Mouse (Mus musculus) midbrain, embryonic 14.5 days (tissue): ENCODE results near the gene Rccd1. TPM values are rescaled to one million over a fixed set of nuclear protein-coding genes. Genes with fewer than 3 reads are reported as not detected.
A peak's percentile ranks its signal among the peaks of the same experiment; 100 is the strongest.

Source experiments
- ATAC-seq: fragments of 200-750 bp; cut with Nextera tagmentation; 2 replicates; pipeline ENCODE4 v1.8.0; 2017; ENCODE audit warnings: moderate number of reproducible peaks, moderate library complexity; ENCODE audit not compliant: low FRiP score, low TSS enrichment
- DNase-seq: peaks from one replicate; pipeline ENCODE4 v3.0.0-alpha.2; 2015
- H3K27ac ChIP-seq: fragments of 300-500 bp; sonication (generic); replicated peaks from 2 replicates; pipeline ENCODE4 v1.5.1; 2014; ENCODE audit warnings: mild to moderate bottlenecking, low read depth, low read length, moderate library complexity
- H3K27me3 ChIP-seq: fragments of 300-500 bp; sonication (generic); 2 replicates; pipeline ENCODE4 v1.6.1; 2014; ENCODE audit warnings: low read length, control low read depth, mixed read lengths; ENCODE audit not compliant: control insufficient read depth, insufficient read depth
- H3K36me3 ChIP-seq: fragments of 300-500 bp; sonication (generic); 2 replicates; pipeline ENCODE4 v1.6.1; 2014; ENCODE audit warnings: low read length, control low read depth; ENCODE audit not compliant: control insufficient read depth, insufficient read depth
- H3K4me1 ChIP-seq: fragments of 300-500 bp; sonication (generic); 2 replicates; pipeline ENCODE4 v1.6.1; 2014; ENCODE audit warnings: mild to moderate bottlenecking, antibody characterized with exemption, low read length, control low read depth; ENCODE audit not compliant: control insufficient read depth, insufficient read depth
- H3K4me2 ChIP-seq: fragments of 300-500 bp; sonication (generic); 2 replicates; pipeline ENCODE4 v1.6.1; 2014; ENCODE audit warnings: mild to moderate bottlenecking, low read length, moderate library complexity
- H3K4me3 ChIP-seq: fragments of 300-500 bp; sonication (generic); replicated peaks from 2 replicates; pipeline ENCODE4 v1.5.1; 2014; ENCODE audit warnings: low read depth, low read length
- H3K9ac ChIP-seq: fragments of 300-500 bp; sonication (generic); replicated peaks from 2 replicates; pipeline ENCODE4 v1.6.1; 2014; ENCODE audit warnings: mild to moderate bottlenecking, low read length, moderate library complexity
- H3K9me3 ChIP-seq: fragments of 300-500 bp; sonication (generic); 2 replicates; pipeline ENCODE4 v1.6.1; 2016; ENCODE audit warnings: low read length, control low read depth, mixed read lengths; ENCODE audit not compliant: control insufficient read depth
- WGBS: fragments of 180-500 bp; shearing (Covaris S2); extraction: QIAGEN DNeasy Blood & Tissue Kit; methylation state at CpG from one replicate; pipeline ENCODE4 v1.1.7; 2014; 5-methylcytosine and 5-hydroxymethylcytosine counted together
- polyA plus RNA-seq: library from polyadenylated mRNA; unstranded; fragments of >200 nt; fragmentation: Nextera tagmentation; extraction: Ambion mirVana; gene quantifications from 2 replicates; pipeline ENCODE4 v1.2.1, GENCODE M21; 2014

Rccd1 gene
- polyA plus RNA-seq, 1 experiment from 2014 or later: 14.6 TPM

- Histone ChIP-seq H3K27ac (peak within 1 kb of the TSS; percentile 91), H3K4me3 (peak within 1 kb of the TSS; percentile 58), H3K9ac (peak within 1 kb of the TSS; percentile 78), H3K27me3 (no peaks in the 10 kb centered on the region), H3K9me3 (no peaks in the 10 kb centered on the region), H3K4me2 (peak within 1 kb of the TSS; percentile 88), H3K4me1 (peaks cover 35% of the 10 kb centered on the region), H3K36me3 (peaks cover 15% of the 10 kb centered on the region)
- DNase-seq (peak; percentile 81), ATAC-seq (peak; percentile 60)
- WGBS: 4% methylated on average over 11 of the region's 11 CpGs
These were observed 16.5 kb upstream of the Rccd1 start, which contains the start of gene Unc45a for GRCm38 (mm10) chr7:80340793-80341192. Unc45a (minus strand) TSS chr7:80341005.

DNA sequence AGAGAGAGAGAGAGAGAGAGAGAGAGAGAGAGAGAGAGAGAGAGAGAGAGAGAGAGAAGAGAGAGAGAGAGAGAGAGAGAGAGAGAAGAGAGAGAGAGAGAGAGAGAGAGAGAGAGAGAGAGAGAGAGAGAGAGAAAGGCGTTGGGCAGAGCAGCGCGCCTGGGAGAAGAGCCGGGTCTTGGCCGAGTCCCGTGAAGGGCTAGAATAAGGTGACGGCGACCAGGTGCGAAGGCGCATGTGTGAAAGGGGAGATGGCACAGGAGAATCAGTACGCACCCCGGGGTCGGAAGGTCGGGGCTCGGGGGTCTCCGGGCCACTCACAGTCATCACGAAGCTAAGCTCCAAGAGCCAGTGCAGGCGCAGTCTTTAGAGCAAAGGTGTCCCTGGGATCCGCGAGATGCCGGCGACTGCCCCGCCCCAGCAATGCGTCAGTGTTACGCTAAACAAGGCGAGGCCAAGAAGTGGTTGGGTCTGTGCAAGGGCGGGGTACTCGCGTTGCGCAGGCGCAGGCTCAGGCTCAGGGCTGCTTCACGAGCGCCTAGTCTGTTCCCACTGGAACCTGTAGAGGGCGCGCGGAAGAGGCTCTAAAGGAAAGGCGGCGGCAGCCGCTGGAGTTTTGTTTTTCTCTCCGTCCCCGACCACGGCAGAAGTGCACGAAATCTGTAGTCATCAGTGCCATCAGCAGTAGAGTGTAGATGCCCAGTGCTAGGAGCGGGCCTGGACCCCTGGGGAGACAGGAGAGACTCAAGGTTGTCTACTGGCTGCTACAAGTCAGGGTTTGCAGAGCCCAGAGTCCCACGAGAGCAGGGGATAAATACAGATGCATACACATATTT, 15.8 kb upstream of the Rccd1 start:
- peak overlapping the region; percentile 91 for H3K27ac ChIP-seq
- ATAC-seq (peak; percentile 95), DNase-seq (peak; percentile 99)
- peak overlapping the region; percentile 78 for H3K9ac ChIP-seq
- H3K27me3 ChIP-seq: no peaks in the 10 kb centered on the region
- H3K4me1 ChIP-seq: peaks cover 35% of the 10 kb centered on the region
- H3K36me3 ChIP-seq: peaks cover 23% of the 10 kb centered on the region
- H3K9me3 ChIP-seq: no peaks in the 10 kb centered on the region
- peak overlapping the region; percentile 88 for H3K4me2 ChIP-seq
- under 1% methylated on average over 45 of the region's 45 CpGs for WGBS
- H3K4me3 ChIP-seq: peak overlapping the region; percentile 58

- peak overlapping the region; percentile 58 for H3K4me3 ChIP-seq
These were observed 15.1 kb upstream of the Rccd1 start for GRCm38 (mm10) chr7:80339371-80339770.

DNA sequence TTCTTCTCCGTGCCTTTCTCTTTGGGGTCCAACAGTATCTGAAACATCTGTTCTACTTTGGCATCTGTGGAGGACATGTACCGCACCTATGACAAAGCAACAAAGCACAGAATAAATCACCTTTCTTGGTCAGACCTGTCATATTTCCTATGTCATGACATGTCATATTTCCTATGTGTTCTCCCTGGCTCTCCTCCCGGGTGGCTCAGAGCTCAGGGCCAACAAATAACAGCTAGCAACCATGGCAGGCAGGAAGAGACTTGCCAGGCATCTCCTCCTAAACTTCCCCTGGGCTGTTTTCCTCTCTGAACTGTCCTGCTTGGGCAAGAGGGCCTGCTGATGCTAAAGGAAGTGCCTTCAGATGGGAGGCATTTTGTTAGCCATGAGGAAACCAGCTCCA, 12.7 kb upstream of the Rccd1 start:
- WGBS: 92% methylated on average over 3 of the region's 3 CpGs
- Histone ChIP-seq H3K4me2 (0 out of 2 replicates have a peak overlapping the region, but pooled peaks have one; percentile 9), H3K27me3 (no peaks in the 10 kb centered on the region), H3K27ac (no peak overlapping the region), H3K4me1 (peaks cover 21% of the 10 kb centered on the region), H3K4me3 (no peak overlapping the region), H3K36me3 (peaks cover 54% of the 10 kb centered on the region), H3K9me3 (no peaks in the 10 kb centered on the region), H3K9ac (no peak overlapping the region)
- ATAC-seq (no peak), DNase-seq (no peak)

More at GRCm38 (mm10) chr7:80339371-80339770, 15.1 kb upstream of the Rccd1 start:
- Histone ChIP-seq H3K4me1 (peaks cover 35% of the 10 kb centered on the region), H3K9ac (peak overlapping the region; percentile 78), H3K9me3 (no peaks in the 10 kb centered on the region), H3K27me3 (no peaks in the 10 kb centered on the region), H3K36me3 (peaks cover 29% of the 10 kb centered on the region), H3K4me2 (peak overlapping the region; percentile 88), H3K27ac (peak overlapping the region; percentile 76)
- 8% methylated on average over 17 of the region's 17 CpGs for WGBS
- DNase-seq: peak; percentile 62
- no peak for ATAC-seq

DNA sequence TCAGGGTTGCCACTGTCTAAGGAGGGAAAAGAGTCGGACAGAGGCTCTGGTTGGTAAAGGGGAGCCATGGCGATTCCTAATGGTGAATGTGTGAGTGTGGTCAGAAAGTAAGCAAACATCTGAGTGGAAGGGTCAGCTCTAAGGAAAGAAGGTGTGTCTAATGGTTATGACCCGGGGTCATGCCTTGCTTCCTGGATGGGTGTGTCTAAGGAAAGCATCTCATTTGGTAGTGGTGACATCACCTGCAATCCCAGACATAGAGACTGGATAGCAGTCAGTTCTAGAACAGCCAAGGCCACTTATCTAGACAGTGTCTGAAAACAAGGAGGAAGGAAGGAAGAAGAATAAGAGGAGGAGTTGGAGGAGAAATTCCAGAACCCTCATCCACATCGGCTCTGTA, 10.6 kb upstream of the Rccd1 start:
- H3K27ac ChIP-seq: no peak overlapping the region
- peaks cover 74% of the 10 kb centered on the region for H3K36me3 ChIP-seq
- no peaks in the 10 kb centered on the region for H3K9me3 ChIP-seq
- ATAC-seq (no peak), DNase-seq (no peak)
- H3K4me1 ChIP-seq: peaks cover 12% of the 10 kb centered on the region
- no peak overlapping the region for H3K4me3 ChIP-seq
- no peaks in the 10 kb centered on the region for H3K27me3 ChIP-seq
- H3K9ac ChIP-seq: no peak overlapping the region
- WGBS: 95% methylated on average over 4 of the region's 4 CpGs
- H3K4me2 ChIP-seq: no peak overlapping the region

GRCm38 (mm10) chr7:80331433-80331832, 7.2 kb upstream of the Rccd1 start:
- Histone ChIP-seq H3K9me3 (no peaks in the 10 kb centered on the region), H3K4me1 (no peaks in the 10 kb centered on the region), H3K9ac (no peak overlapping the region), H3K27ac (no peak overlapping the region), H3K27me3 (no peaks in the 10 kb centered on the region), H3K4me3 (no peak overlapping the region), H3K36me3 (peaks cover 100% of the 10 kb centered on the region), H3K4me2 (no peak overlapping the region)
- 98% methylated on average over 19 of the region's 19 CpGs for WGBS
- ATAC-seq (no peak), DNase-seq (no peak)

DNA sequence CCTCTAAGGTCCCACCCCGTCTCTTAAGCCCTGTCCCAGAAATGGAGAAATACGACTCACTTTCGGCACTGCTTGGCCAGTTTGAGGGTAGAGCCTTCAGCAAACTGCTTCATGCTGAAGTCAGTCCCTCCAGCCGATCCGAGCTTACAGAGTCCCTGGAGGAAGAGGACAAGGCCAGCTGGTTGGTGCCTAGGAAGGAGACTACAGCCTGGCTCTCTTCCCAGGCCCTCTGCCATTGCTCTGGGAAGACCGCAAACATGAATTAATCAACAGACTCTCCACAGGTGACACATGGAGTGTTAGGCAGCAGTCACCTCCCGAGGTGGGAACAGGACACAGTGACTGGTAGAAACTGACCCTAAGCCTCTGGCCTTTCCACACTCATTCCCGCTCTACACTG, 6.0 kb upstream of the Rccd1 start:
- peaks cover 100% of the 10 kb centered on the region for H3K36me3 ChIP-seq
- DNase-seq (no peak), ATAC-seq (no peak)
- H3K27me3 ChIP-seq: no peaks in the 10 kb centered on the region
- 91% methylated on average over 8 of the region's 8 CpGs for WGBS
- H3K4me2 ChIP-seq: no peak overlapping the region
- no peak overlapping the region for H3K9ac ChIP-seq
- no peak overlapping the region for H3K27ac ChIP-seq
- H3K4me3 ChIP-seq: no peak overlapping the region
- H3K4me1 ChIP-seq: no peaks in the 10 kb centered on the region
- no peaks in the 10 kb centered on the region for H3K9me3 ChIP-seq

- no peak for ATAC-seq
- H3K9me3 ChIP-seq: no peaks in the 10 kb centered on the region
- H3K4me1 ChIP-seq: peaks cover 9% of the 10 kb centered on the region
- H3K4me3 ChIP-seq: no peak overlapping the region
- no peaks in the 10 kb centered on the region for H3K27me3 ChIP-seq
- no peak for DNase-seq
- H3K27ac ChIP-seq: no peak overlapping the region
- H3K4me2 ChIP-seq: no peak overlapping the region
- WGBS: 98% methylated on average over 19 of the region's 19 CpGs
- H3K36me3 ChIP-seq: peaks cover 61% of the 10 kb centered on the region
- no peak overlapping the region for H3K9ac ChIP-seq
These were observed 1.8 kb upstream of the Rccd1 start for GRCm38 (mm10) chr7:80326076-80326475.
